Mouse (Mus musculus) CH12.LX (cell line): ENCODE data around the gene Tmem100.

Experiments
- CTCF ChIP-seq, 2 experiments: IDR thresholded peaks in 1 of 2; conservative IDR thresholded peaks in 1 of 2; 2 replicates each; pipeline ENCODE4 v1.5.1; 2011 to 2012; ENCODE audit warnings: low read depth in 2 of 2, low read length in 2 of 2, improper control_type of control experiment in 1 of 2, inconsistent platforms in 1 of 2, mild to moderate bottlenecking in 1 of 2, moderate library complexity in 1 of 2
- ZC3H11A ChIP-seq: IDR thresholded peaks from 2 replicates; pipeline ENCODE4 v1.6.1; 2012; ENCODE audit warnings: low read depth, mild to moderate bottlenecking, inconsistent platforms, low read length, improper control_type of control experiment

GRCm38 (mm10) chr11:90057070-90057469, 26.9 kb downstream of the Tmem100 start:
- TF ChIP-seq ZC3H11A = no peak
- TF ChIP-seq CTCF (conservative IDR thresholded peaks at IDR 0.05 in 1 of 2, IDR thresholded peaks at IDR 0.05 in 1 of 2; ENCODE audit: low read depth in 2 of 2, low read length in 2 of 2) = no peak
